Mouse (Mus musculus): ENCODE measurements around the gene Smim24. TPM values are rescaled to one million over a fixed set of nuclear protein-coding genes. Genes with fewer than 3 reads are reported as not detected.

The Smim24 gene
- polyA plus RNA-seq, 1 experiment: 5.3 TPM

DNA sequence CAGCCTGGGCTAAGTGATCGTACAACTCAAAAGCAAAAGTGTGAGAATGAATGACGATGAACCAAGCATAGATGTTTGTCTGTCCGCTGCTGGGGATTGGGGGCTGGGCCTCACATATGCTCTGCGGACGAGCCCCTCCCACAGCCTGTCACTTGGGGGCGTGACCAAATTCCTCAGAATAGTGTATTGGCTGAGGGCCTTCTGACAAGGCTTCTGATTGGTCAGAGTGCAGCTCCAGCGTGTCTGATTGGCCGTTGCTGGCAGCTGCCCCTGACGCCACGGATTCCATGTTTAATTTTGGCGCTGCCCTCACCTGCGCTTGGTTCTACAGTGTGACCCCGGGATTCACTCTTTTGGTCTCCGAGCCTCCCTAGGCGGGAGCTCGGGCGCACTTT, 40.0 kb downstream of the Smim24 start:
- H3K9me3 ChIP-seq (replicated peaks; ENCODE audit: control insufficient read depth, insufficient read depth, low read length, poor library complexity, severe bottlenecking): no peaks in the 10 kb centered on the region
- peaks cover 4% of the 10 kb centered on the region for H3K4me1 ChIP-seq (ENCODE audit: control insufficient read depth, insufficient read depth, low read length)
- H3K27ac ChIP-seq (ENCODE audit: insufficient read depth, low read length): no peak overlapping the region
- no peak overlapping the region for H3K4me3 ChIP-seq (ENCODE audit: low read depth, low read length)
- no peaks in the 10 kb centered on the region for H3K36me3 ChIP-seq (ENCODE audit: control insufficient read depth, insufficient read depth, low read length, poor library complexity, severe bottlenecking)
- H3K27me3 ChIP-seq (ENCODE audit: control insufficient read depth, insufficient read depth, low read length, poor library complexity, severe bottlenecking): no peaks in the 10 kb centered on the region
- TF ChIP-seq CTCF (IDR thresholded peaks at IDR 0.05; ENCODE audit: low read depth, low read length) (no peak), EP300 (IDR thresholded peaks at IDR 0.05; ENCODE audit: insufficient read depth, low read depth, low read length) (no peak), POLR2A (IDR thresholded peaks at IDR 0.05; ENCODE audit: insufficient read depth, low read length) (no peak)
- no peak overlapping the region for H3K9ac ChIP-seq (ENCODE audit: low read depth, poor library complexity, severe bottlenecking)

DNA sequence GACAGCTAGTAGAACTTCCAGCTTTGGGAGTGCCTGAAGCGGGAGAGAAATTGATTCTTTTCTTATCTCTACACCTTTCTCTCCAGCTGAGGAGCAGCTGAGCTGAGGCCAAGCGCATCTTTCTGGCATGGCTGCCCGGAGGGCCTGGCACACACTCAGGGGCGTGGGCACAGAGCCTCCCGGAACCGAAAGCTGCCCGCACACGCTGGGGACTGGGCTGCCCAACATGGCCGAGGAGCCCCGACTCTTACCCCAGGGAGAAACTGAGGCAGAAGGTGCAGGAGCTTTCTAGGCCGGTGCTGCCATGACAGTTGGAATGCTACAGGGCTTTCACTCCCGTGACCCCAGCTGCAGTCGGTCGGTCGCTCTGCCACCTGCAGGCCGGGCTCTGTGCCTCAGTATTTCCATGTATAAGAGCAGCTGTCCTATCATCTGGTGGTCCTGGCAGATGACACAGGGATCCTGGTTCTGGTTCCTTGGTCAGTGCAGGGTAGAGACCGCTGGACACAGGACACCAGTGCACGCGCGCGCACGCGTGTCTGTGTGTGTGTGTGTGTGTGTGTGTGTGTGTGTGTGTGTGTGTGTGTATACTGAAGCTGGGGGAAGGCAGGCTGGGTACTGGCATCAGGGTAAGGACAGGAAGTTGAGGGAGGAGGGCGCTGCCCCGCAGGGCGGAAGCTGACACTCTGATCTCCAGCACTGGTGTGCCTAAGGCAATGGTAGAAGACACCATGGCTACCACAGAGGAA, 40.9 kb downstream of the Smim24 start:
- H3K27me3 ChIP-seq (ENCODE audit: control insufficient read depth, insufficient read depth, low read length, poor library complexity, severe bottlenecking): no peaks in the 10 kb centered on the region
- H3K36me3 ChIP-seq (ENCODE audit: control insufficient read depth, insufficient read depth, low read length, poor library complexity, severe bottlenecking): no peaks in the 10 kb centered on the region
- no peak overlapping the region for H3K4me3 ChIP-seq (ENCODE audit: low read depth, low read length)
- TF ChIP-seq EP300 (IDR thresholded peaks at IDR 0.05; ENCODE audit: insufficient read depth, low read depth, low read length) (no peak), CTCF (IDR thresholded peaks at IDR 0.05; ENCODE audit: low read depth, low read length) (no peak), POLR2A (IDR thresholded peaks at IDR 0.05; ENCODE audit: insufficient read depth, low read length) (no peak)
- no peak overlapping the region for H3K27ac ChIP-seq (ENCODE audit: insufficient read depth, low read length)
- no peaks in the 10 kb centered on the region for H3K9me3 ChIP-seq (replicated peaks; ENCODE audit: control insufficient read depth, insufficient read depth, low read length, poor library complexity, severe bottlenecking)
- no peak overlapping the region for H3K9ac ChIP-seq (ENCODE audit: low read depth, poor library complexity, severe bottlenecking)
- H3K4me1 ChIP-seq (ENCODE audit: control insufficient read depth, insufficient read depth, low read length): peaks cover 4% of the 10 kb centered on the region

DNA sequence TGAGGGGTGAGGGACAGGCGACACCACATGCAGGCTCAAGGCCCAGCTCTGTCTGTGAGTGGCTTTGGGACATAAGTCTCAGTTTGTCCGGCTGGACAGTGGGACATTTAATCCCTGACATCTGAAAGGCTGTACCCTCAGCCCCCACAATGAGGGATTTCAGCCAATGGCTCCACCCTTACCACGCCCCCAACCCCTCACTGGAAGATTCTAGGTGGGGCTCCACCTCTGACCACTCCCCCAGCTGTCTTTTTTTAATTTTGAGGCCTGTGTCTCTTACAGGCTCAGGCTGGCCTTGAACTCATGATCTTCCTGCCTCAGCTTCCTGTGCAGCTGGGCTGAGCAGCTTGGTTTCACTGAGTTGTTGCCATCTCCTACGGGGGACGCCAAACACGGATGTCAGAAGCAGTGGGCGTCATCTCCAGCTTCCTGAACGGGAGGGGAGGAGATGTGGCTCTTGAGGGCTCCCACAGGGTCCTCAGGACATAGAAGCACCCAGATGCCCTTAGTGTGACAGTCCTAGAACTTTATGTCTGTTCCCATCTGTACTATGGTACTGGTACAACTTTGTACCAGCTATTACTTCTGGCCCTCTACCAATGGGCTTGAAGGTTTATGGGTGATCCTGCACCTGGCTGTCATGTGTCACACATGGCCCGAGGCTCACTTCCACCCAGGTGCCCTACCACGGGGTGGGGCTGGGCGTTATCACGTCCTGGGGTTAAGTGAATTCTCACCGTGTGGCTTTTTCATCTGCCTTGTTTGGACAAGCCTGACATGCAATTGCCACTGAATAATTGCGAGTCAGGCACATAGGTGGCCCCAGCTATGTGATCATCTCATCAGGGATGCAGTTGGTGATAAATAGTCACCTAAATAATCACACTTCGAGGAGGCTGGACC, 41.8 kb downstream of the Smim24 start:
- peaks cover 4% of the 10 kb centered on the region for H3K4me1 ChIP-seq (ENCODE audit: control insufficient read depth, insufficient read depth, low read length)
- H3K27ac ChIP-seq (ENCODE audit: insufficient read depth, low read length): no peak overlapping the region
- H3K27me3 ChIP-seq (ENCODE audit: control insufficient read depth, insufficient read depth, low read length, poor library complexity, severe bottlenecking): no peaks in the 10 kb centered on the region
- no peaks in the 10 kb centered on the region for H3K9me3 ChIP-seq (replicated peaks; ENCODE audit: control insufficient read depth, insufficient read depth, low read length, poor library complexity, severe bottlenecking)
- no peak overlapping the region for H3K4me3 ChIP-seq (ENCODE audit: low read depth, low read length)
- no peak overlapping the region for H3K9ac ChIP-seq (ENCODE audit: low read depth, poor library complexity, severe bottlenecking)
- H3K36me3 ChIP-seq (ENCODE audit: control insufficient read depth, insufficient read depth, low read length, poor library complexity, severe bottlenecking): no peaks in the 10 kb centered on the region
- TF ChIP-seq CTCF (IDR thresholded peaks at IDR 0.05; ENCODE audit: low read depth, low read length) (no peak), EP300 (IDR thresholded peaks at IDR 0.05; ENCODE audit: insufficient read depth, low read depth, low read length) (no peak), POLR2A (IDR thresholded peaks at IDR 0.05; ENCODE audit: insufficient read depth, low read length) (no peak)

DNA sequence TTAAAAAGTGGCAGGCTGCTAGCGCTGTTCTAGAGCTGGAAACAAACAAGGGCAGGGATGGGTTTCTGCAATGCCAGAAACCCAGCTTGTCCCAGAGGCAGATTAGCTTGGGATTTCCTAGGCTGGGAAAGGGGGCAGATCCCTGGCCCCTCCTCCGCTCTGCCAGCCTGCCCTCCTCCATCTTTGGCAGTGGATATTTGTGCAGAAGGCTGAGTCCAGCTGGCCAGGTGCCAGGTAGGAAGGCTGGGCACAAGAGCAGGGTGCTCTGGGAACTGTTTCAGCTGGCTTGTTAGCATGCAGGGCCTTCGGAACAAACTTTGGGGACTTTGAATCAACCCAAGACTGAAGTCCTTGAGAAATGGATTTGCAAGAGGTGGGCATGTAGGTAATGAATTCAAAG, 42.6 kb downstream of the Smim24 start:
- Histone ChIP-seq H3K36me3 (ENCODE audit: control insufficient read depth, insufficient read depth, low read length, poor library complexity, severe bottlenecking) (no peaks in the 10 kb centered on the region), H3K27me3 (ENCODE audit: control insufficient read depth, insufficient read depth, low read length, poor library complexity, severe bottlenecking) (no peaks in the 10 kb centered on the region; the same call in 1 of the 2 replicates), H3K4me3 (ENCODE audit: low read depth, low read length) (no peak overlapping the region), H3K27ac (ENCODE audit: insufficient read depth, low read length) (no peak overlapping the region), H3K4me1 (ENCODE audit: control insufficient read depth, insufficient read depth, low read length) (peaks cover 4% of the 10 kb centered on the region), H3K9me3 (replicated peaks; ENCODE audit: control insufficient read depth, insufficient read depth, low read length, poor library complexity, severe bottlenecking) (no peaks in the 10 kb centered on the region), H3K9ac (ENCODE audit: low read depth, poor library complexity, severe bottlenecking) (no peak overlapping the region)
- TF ChIP-seq POLR2A (IDR thresholded peaks at IDR 0.05; ENCODE audit: insufficient read depth, low read length): no peak
- TF ChIP-seq CTCF (IDR thresholded peaks at IDR 0.05; ENCODE audit: low read depth, low read length): no peak
- no peak for TF ChIP-seq EP300 (IDR thresholded peaks at IDR 0.05; ENCODE audit: insufficient read depth, low read depth, low read length)

DNA sequence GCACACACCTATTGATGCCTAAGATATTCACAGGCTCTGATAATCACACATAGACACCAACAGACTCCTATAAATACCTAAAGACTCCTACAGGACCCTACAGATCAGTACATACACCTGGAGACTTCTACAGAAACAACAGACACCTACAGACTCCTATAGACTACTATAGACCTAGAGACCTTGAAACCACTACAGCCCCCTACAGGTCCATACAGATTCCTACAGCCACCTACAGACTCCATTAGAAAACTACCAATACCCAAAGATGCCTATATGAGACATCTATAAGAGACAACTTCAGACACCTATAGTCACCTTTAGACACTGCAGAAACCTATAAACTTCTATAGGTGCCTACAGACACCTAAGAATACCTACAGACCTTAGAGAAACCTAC, 48.2 kb downstream of the Smim24 start:
- Histone ChIP-seq H3K4me3 (ENCODE audit: low read depth, low read length) (no peak overlapping the region), H3K27ac (ENCODE audit: insufficient read depth, low read length) (no peak overlapping the region), H3K9me3 (replicated peaks; ENCODE audit: control insufficient read depth, insufficient read depth, low read length, poor library complexity, severe bottlenecking) (no peaks in the 10 kb centered on the region), H3K36me3 (ENCODE audit: control insufficient read depth, insufficient read depth, low read length, poor library complexity, severe bottlenecking) (no peaks in the 10 kb centered on the region), H3K9ac (ENCODE audit: low read depth, poor library complexity, severe bottlenecking) (no peak overlapping the region), H3K4me1 (ENCODE audit: control insufficient read depth, insufficient read depth, low read length) (no peaks in the 10 kb centered on the region), H3K27me3 (ENCODE audit: control insufficient read depth, insufficient read depth, low read length, poor library complexity, severe bottlenecking) (no peaks in the 10 kb centered on the region; the same call in 1 of the 2 replicates)
- TF ChIP-seq POLR2A (IDR thresholded peaks at IDR 0.05; ENCODE audit: insufficient read depth, low read length) (no peak), EP300 (IDR thresholded peaks at IDR 0.05; ENCODE audit: insufficient read depth, low read depth, low read length) (no peak), CTCF (IDR thresholded peaks at IDR 0.05; ENCODE audit: low read depth, low read length) (no peak)

Other genes with a start within 250 kb of the Smim24 start
- 36.8 and 44.9 TPM in 2 replicates for gene Pias4, start 225.1 kb upstream of the Smim24 start, polyA plus RNA-seq (2011; ENCODE audit: insufficient read depth, insufficient read length, low read depth, missing spikeins)
- 2,442 and 2,478 TPM in 2 replicates for gene Eef2, start 216.4 kb upstream of the Smim24 start, polyA plus RNA-seq (2011; ENCODE audit: insufficient read depth, insufficient read length, low read depth, missing spikeins)
- gene Dapk3, start 210.0 kb upstream of the Smim24 start, polyA plus RNA-seq (2011; ENCODE audit: insufficient read depth, insufficient read length, low read depth, missing spikeins): 61.2 and 64.8 TPM in 2 replicates
- not detected in 2 replicates for gene 4930442H23Rik, start 209.2 kb upstream of the Smim24 start, polyA plus RNA-seq (2011; ENCODE audit: insufficient read depth, insufficient read length, low read depth, missing spikeins)
- not detected in 2 replicates for gene Nmrk2, start 191.0 kb upstream of the Smim24 start, polyA plus RNA-seq (2011; ENCODE audit: insufficient read depth, insufficient read length, low read depth, missing spikeins)
- 0.88 and 0.91 TPM in 2 replicates for gene Atcay, start 162.2 kb upstream of the Smim24 start, polyA plus RNA-seq (2011; ENCODE audit: insufficient read depth, insufficient read length, low read depth, missing spikeins)
- 11.2 and 11.6 TPM in 2 replicates for gene Zfr2, start 159.9 kb upstream of the Smim24 start, polyA plus RNA-seq (2011; ENCODE audit: insufficient read depth, insufficient read length, low read depth, missing spikeins)
- 1.1 and 1.2 TPM in 2 replicates for gene Matk, start 140.1 kb upstream of the Smim24 start, polyA plus RNA-seq (2011; ENCODE audit: insufficient read depth, insufficient read length, low read depth, missing spikeins)
- 52.2 and 63.7 TPM in 2 replicates for gene Mrpl54, start 126.1 kb upstream of the Smim24 start, polyA plus RNA-seq (2011; ENCODE audit: insufficient read depth, insufficient read length, low read depth, missing spikeins)
- gene Apba3, start 126.1 kb upstream of the Smim24 start, polyA plus RNA-seq (2011; ENCODE audit: insufficient read depth, insufficient read length, low read depth, missing spikeins): 25.8 and 26.4 TPM in 2 replicates
- gene Tjp3, start 101.5 kb upstream of the Smim24 start, polyA plus RNA-seq (2011; ENCODE audit: insufficient read depth, insufficient read length, low read depth, missing spikeins): 41.5 and 42.7 TPM in 2 replicates
- gene Pip5k1c, start 100.1 kb upstream of the Smim24 start, polyA plus RNA-seq (2011; ENCODE audit: insufficient read depth, insufficient read length, low read depth, missing spikeins): 28.3 and 31.5 TPM in 2 replicates
- 17.5 and 18.2 TPM in 2 replicates for gene Cactin, start 71.9 kb upstream of the Smim24 start, polyA plus RNA-seq (2011; ENCODE audit: insufficient read depth, insufficient read length, low read depth, missing spikeins)
- gene Tbxa2r, start 64.3 kb upstream of the Smim24 start, polyA plus RNA-seq (2011; ENCODE audit: insufficient read depth, insufficient read length, low read depth, missing spikeins): 0.57 and 1.5 TPM in 2 replicates
- gene Gipc3, start 49.8 kb upstream of the Smim24 start, polyA plus RNA-seq (2011; ENCODE audit: insufficient read depth, insufficient read length, low read depth, missing spikeins): 1.0 and 1.2 TPM in 2 replicates
- gene Hmg20b, start 42.6 kb upstream of the Smim24 start, polyA plus RNA-seq (2011; ENCODE audit: insufficient read depth, insufficient read length, low read depth, missing spikeins): 51.8 and 57.3 TPM in 2 replicates
- 13.7 and 15.3 TPM in 2 replicates for gene Mfsd12, start 35.6 kb upstream of the Smim24 start, polyA plus RNA-seq (2011; ENCODE audit: insufficient read depth, insufficient read length, low read depth, missing spikeins)
- not detected in 2 replicates for gene 4930404N11Rik, start 27.2 kb upstream of the Smim24 start, polyA plus RNA-seq (2011; ENCODE audit: insufficient read depth, insufficient read length, low read depth, missing spikeins)
- gene Fzr1, start 14.5 kb upstream of the Smim24 start, polyA plus RNA-seq (2011; ENCODE audit: insufficient read depth, insufficient read length, low read depth, missing spikeins): 47.8 and 51.4 TPM in 2 replicates
- 52.9 and 70.3 TPM in 2 replicates for gene Dohh, start 8.6 kb upstream of the Smim24 start, polyA plus RNA-seq (2011; ENCODE audit: insufficient read depth, insufficient read length, low read depth, missing spikeins)
- gene Gm48551, start 8.6 kb upstream of the Smim24 start, polyA plus RNA-seq (2011; ENCODE audit: insufficient read depth, insufficient read length, low read depth, missing spikeins): 1.5 TPM in 1 of 2 replicates, not detected in the other
- 1.1 TPM in 1 of 2 replicates, not detected in the other for gene Gm48552, start 4.0 kb upstream of the Smim24 start, polyA plus RNA-seq (2011; ENCODE audit: insufficient read depth, insufficient read length, low read depth, missing spikeins)
- gene Nfic, start 62.6 kb downstream of the Smim24 start, polyA plus RNA-seq (2011; ENCODE audit: insufficient read depth, insufficient read length, low read depth, missing spikeins): 6.1 and 7.2 TPM in 2 replicates
- gene Celf5, start 89.7 kb downstream of the Smim24 start, polyA plus RNA-seq (2011; ENCODE audit: insufficient read depth, insufficient read length, low read depth, missing spikeins): 27.5 and 30.5 TPM in 2 replicates
- gene Ncln, start 103.3 kb downstream of the Smim24 start, polyA plus RNA-seq (2011; ENCODE audit: insufficient read depth, insufficient read length, low read depth, missing spikeins): 37.2 and 41.6 TPM in 2 replicates
- gene S1pr4, start 107.1 kb downstream of the Smim24 start, polyA plus RNA-seq (2011; ENCODE audit: insufficient read depth, insufficient read length, low read depth, missing spikeins): 0.49 and 0.93 TPM in 2 replicates
- gene Gna15, start 131.2 kb downstream of the Smim24 start, polyA plus RNA-seq (2011; ENCODE audit: insufficient read depth, insufficient read length, low read depth, missing spikeins): 11.2 and 11.6 TPM in 2 replicates
- 32.0 and 35.3 TPM in 2 replicates for gene Gna11, start 152.1 kb downstream of the Smim24 start, polyA plus RNA-seq (2011; ENCODE audit: insufficient read depth, insufficient read length, low read depth, missing spikeins)
- 148 and 152 TPM in 2 replicates for gene Aes, start 166.4 kb downstream of the Smim24 start, polyA plus RNA-seq (2011; ENCODE audit: insufficient read depth, insufficient read length, low read depth, missing spikeins)
- 3.1 and 3.8 TPM in 2 replicates for gene Tle2, start 181.5 kb downstream of the Smim24 start, polyA plus RNA-seq (2011; ENCODE audit: insufficient read depth, insufficient read length, low read depth, missing spikeins)
- gene Tle6, start 208.0 kb downstream of the Smim24 start, polyA plus RNA-seq (2011; ENCODE audit: insufficient read depth, insufficient read length, low read depth, missing spikeins): 15.0 and 18.5 TPM in 2 replicates
- 3.2 and 3.9 TPM in 2 replicates for gene BC025920, start 213.2 kb downstream of the Smim24 start, polyA plus RNA-seq (2011; ENCODE audit: insufficient read depth, insufficient read length, low read depth, missing spikeins)
- gene Sirt6, start 234.7 kb downstream of the Smim24 start, polyA plus RNA-seq (2011; ENCODE audit: insufficient read depth, insufficient read length, low read depth, missing spikeins): 15.0 and 16.6 TPM in 2 replicates
- gene Ankrd24, start 235.5 kb downstream of the Smim24 start, polyA plus RNA-seq (2011; ENCODE audit: insufficient read depth, insufficient read length, low read depth, missing spikeins): 14.2 and 16.1 TPM in 2 replicates

Measured in ES-Bruce4 (cell line).